In the genomic region with DNA sequence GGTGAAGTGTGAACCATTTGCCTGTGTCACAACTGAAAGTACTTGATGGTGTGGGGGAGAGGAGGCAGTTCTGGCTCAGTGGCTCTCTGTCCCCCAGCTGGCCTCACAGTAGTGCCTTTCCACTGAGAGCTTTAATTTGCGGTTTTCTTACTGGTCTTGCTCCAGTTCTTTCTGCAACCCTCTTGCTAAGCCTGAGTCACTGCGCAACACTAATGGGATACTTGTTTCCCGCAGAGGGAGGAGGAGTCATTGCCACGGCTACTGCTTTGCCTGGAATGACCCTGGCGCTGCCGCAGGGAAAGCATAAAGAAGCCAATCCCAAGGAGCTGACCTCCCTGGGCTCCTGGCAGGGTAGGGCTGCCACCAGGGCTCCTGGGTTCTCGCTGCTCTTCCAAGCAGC, we compare ENCODE assay signal across 9 mouse cellular contexts. TPM values are rescaled to one million over a fixed set of nuclear protein-coding genes. Genes with fewer than 3 reads are reported as not detected.
DNase-seq lines count a peak whose midpoint lies in the region; ATAC-seq lines count a peak whose summit lies in the region.
"Had no signal": no experiment of that assay in that cellular context is flagged by ENCODE, and none has a peak within 500 bp of the region (broad histone marks: within the 10 kb centered on the region; RNA-seq: fewer than 3 reads in every experiment).

No protein-coding gene starts in this region.

- WGBS in kidney, embryonic 14.5 days, result 10% methylated on average over 7 of the region's 7 CpGs

- H3K4me1 ChIP-seq in kidney, embryonic 14.5 days (ENCODE audit: control insufficient read depth, insufficient read depth, low read length), result peaks cover 10% of the 10 kb centered on the region
- H3K4me1 ChIP-seq: embryonic facial prominence, embryonic 12.5 days had no signal

- no peak overlapping the region for H3K4me2 ChIP-seq in kidney, embryonic 14.5 days (replicated peaks; ENCODE audit: low read depth, low read length)
- H3K4me2 ChIP-seq: embryonic facial prominence, embryonic 12.5 days had no signal

- DNase-seq in frontal cortex, postnatal 10 days (ENCODE audit: low spot score in 2 of 2), result no peak
- DNase-seq in right cerebral cortex, adult 18-20 months, result peak; percentile 8
- no peak for DNase-seq in right cerebral cortex, postnatal 4 days
- DNase-seq in ovary, postnatal 36 days (ENCODE audit: low spot score), result peak; percentile 31
- no peak for DNase-seq in left cerebral cortex, adult 11 months (ENCODE audit: low spot score)
- DNase-seq in thymus, postnatal 25 days, result no peak

- H3K4me3 ChIP-seq in kidney, embryonic 14.5 days (ENCODE audit: low read length), result no peak overlapping the region
- H3K4me3 ChIP-seq: embryonic facial prominence, embryonic 12.5 days had no signal

- no peaks in the 10 kb centered on the region for H3K9me3 ChIP-seq in kidney, embryonic 14.5 days (ENCODE audit: control insufficient read depth, low read length)
- H3K9me3 ChIP-seq: embryonic facial prominence, embryonic 12.5 days had no signal

- ATAC-seq in frontal cortex, adult (ENCODE audit: low TSS enrichment), result peak; percentile 57; the same call in 1 of the 2 replicates
- peak; percentile 78 for ATAC-seq in kidney, embryonic 14.5 days (ENCODE audit: low FRiP score, low TSS enrichment)

- H3K36me3 ChIP-seq in kidney, embryonic 14.5 days (ENCODE audit: control insufficient read depth, insufficient read depth, low read length), result no peaks in the 10 kb centered on the region
- H3K36me3 ChIP-seq: embryonic facial prominence, embryonic 12.5 days had no signal

- H3K9ac ChIP-seq in kidney, embryonic 14.5 days (ENCODE audit: low read depth, low read length), result no peak overlapping the region
- H3K9ac ChIP-seq: embryonic facial prominence, embryonic 12.5 days had no signal

- H3K27ac ChIP-seq in kidney, embryonic 14.5 days (ENCODE audit: low read depth, low read length), result 0 out of 2 replicates have a peak overlapping the region, but pooled peaks have one; percentile 8
- H3K27ac ChIP-seq: embryonic facial prominence, embryonic 12.5 days had no signal

- H3K27me3 ChIP-seq in kidney, embryonic 14.5 days (ENCODE audit: control insufficient read depth, insufficient read depth, low read length), result no peaks in the 10 kb centered on the region
- H3K27me3 ChIP-seq: embryonic facial prominence, embryonic 12.5 days had no signal

RNA-seq across cellular contexts. Expression of gene Trim67, which starts 33.8 kb away (rescaled TPM):
- 0.03 TPM in 1 of 2 replicates, not detected in the other for polyA plus RNA-seq in kidney, embryonic 14.5 days (2014; fragmentation: Nextera tagmentation; extraction: Ambion mirVana)

RNA-seq across cellular contexts. Expression of gene Gnpat, which starts 36.2 kb away (rescaled TPM):
- 79.3 and 122 TPM in 2 replicates for polyA plus RNA-seq in kidney, embryonic 14.5 days (2014; fragmentation: Nextera tagmentation; extraction: Ambion mirVana)

RNA-seq across cellular contexts. Expression of gene 2810004N23Rik, which starts 36.3 kb away (rescaled TPM):
- 47.5 and 52.9 TPM in 2 replicates for polyA plus RNA-seq in kidney, embryonic 14.5 days (2014; fragmentation: Nextera tagmentation; extraction: Ambion mirVana)

Comparison
In these comparisons a context has a peak if more than half of its experiments do, and no peak if none do; other contexts are left out.
1. DNase-seq: peak in right cerebral cortex, adult 18-20 months (single experiment) and ovary, postnatal 36 days (single experiment); none in frontal cortex, postnatal 10 days (0 of 2), right cerebral cortex, postnatal 4 days (single experiment), left cerebral cortex, adult 11 months (single experiment) and thymus, postnatal 25 days (single experiment).